Mouse (Mus musculus) layer of hippocampus, adult 11-12 months (tissue): ENCODE results near the gene Cep295.
"Not testable (repeated sequence)": the region's sequence is repeated elsewhere in the genome, so short reads cannot be mapped to it uniquely, and the experiment has no call there.

Experiments used
- DNase-seq: peaks from one replicate; pipeline ENCODE4 v3.0.0; 2022; ENCODE audit warnings: low spot score

The Cep295 gene

DNA sequence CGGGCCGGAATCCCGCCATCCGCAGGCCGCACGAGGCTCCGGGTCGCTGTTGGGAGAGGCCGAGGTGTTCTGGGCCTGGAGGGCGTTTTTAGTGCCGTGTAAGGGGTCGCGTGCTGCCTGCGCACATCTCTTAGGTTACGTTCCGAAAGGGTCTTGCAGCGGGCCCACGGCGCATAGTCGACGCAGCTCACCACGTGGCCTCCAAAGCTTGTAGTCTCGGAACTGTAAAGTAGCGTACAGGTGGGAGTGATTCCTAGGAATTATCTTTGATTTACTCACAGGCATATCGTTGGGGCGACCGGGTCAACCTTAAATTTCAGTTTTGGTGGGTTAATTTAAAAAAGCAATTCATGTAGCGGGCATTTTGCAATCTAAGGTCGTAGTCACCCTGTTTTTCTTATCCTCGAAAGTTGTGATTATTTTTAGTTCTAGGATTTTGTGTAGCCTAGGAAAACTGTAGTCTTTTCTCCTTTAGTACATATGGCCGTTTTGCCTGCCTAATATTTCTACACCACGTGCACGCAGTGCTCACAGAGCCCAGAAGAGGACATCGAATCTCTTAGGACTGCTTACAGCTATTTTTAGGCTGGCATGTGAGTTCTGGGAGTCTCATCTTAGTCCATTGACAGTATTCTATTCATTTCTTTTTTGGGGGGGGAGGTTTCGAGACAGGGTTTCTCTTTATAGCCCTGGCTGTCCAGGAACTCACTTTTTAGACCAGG, 51.0 kb downstream of the Cep295 start, which contains the start of gene 4931406C07Rik:
TSS of gene 4931406C07Rik (minus strand) at position 51 of the 722 bp plus-strand sequence.
- DNase-seq = no peak

DNA sequence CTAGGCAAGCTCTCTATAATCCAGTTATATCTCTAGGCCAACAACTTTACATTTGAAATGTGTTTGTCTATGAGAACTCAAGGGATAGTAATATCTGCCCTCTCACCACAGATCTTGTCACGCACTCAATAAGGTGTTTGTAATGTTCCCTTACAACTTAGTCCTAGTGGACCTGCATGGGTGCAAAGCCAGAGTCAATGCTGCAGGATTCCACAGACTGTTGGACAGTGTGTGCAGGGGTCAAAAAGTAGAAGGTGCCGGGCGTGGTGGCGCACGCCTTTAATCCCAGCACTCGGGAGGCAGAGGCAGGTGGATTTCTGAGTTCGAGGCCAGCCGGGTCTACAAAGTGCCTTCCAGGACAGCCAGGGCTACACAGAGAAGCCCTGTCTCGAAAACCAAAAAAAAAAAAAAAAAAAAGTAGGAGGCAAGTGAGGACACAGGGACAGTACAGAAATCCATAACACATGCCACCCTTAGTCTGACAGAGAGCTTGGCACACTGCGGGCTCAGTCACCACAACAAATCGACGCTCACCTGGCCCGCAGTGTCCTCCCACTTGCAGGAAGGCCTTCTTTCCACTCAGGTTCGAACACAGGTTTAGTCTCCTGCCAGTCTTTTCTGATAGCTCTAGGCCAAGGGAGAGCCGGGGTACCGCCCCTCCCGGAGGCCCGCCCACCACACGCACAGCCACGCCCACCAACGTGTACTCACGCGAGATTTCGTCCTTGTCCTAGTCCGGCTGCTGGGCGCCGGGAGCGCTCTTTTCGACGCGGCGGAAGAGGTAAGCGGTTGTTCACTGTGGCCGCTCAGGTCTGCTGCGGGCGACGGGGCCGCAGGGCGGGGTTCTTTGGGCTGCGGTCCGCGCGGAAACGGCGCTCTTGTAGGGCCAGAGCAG, 51.8 kb downstream of the Cep295 start, which contains the start of gene Taf1d:
TSS of gene Taf1d (plus strand) at position 712 of the 895 bp plus-strand sequence.
- peak; percentile 97 for DNase-seq

DNA sequence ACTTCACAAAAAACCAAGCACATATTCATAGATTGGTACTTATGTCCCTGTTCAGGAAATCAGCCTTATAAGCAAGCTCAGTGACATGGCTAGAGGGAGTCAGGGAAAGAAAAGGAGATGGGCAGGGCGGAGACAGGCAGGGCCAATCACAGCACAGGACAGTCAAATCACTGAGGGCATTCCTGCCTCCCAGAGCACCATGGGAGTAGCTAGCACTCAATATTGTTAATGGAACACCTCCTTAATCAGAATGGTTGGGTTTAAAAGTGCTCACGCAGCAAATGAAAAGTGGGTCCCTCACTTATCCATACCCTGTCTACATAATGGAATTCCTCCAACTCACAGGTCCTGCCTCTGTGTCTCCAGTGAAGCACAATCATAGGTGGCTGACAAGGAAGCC, 54.7 kb downstream of the Cep295 start:
- no peak for DNase-seq

DNA sequence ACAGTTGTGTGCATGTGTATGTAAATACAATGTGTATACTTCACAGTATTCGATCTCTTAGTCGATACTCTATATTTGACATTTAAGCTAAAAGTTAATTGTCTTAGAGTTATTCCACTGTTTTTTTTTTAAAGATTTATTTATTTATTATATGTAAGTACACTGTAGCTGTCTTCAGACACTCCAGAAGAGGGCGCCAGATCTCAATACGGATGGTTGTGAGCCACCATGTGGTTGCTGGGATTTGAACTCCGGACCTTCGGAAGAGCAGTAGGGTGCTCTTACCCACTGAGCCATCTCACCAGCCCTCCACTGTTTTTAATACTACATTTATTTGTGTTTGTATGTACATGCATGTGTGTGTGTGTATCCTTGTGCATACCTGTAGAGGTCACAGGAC, 55.6 kb downstream of the Cep295 start:
- not testable (repeated sequence) for DNase-seq

DNA sequence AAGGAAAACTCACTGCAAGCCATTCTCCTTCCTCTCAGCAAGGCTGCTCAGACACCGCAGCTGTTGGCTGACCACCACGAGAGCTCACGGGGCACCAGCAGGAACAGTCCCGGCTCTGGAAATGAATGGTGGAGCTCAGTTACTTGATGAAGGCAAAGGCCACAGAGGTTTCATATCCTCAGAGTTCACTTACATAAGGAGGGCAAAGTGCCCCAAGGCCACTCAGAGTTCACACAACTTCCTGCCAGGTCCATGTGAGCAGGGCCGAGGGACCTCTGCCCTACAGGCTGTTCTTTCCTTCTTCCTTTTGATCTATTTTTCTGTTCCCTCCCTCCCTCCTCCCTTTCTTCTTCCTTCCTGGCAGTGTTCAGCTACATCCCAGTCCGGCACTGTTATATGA, 56.2 kb downstream of the Cep295 start:
- DNase-seq = peak; percentile 32

DNA sequence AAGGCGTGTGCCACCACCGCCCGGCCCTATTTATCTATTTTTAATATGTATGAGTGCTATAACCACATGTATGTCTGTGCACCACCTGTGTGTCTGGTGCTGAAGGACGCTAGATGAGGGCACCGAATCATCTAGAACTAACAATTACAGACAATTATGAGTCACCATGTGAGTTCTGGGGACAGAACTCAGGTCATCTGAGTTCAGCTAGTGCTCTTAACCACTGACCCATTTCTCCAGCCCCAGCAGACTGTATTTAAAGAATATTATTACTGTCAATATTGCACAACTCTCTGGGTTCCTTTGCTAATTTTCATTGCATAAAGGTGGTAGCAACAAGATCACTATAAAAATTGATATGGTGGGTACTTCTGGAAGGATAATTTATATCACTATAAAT, 57.5 kb downstream of the Cep295 start:
- DNase-seq = no peak

DNA sequence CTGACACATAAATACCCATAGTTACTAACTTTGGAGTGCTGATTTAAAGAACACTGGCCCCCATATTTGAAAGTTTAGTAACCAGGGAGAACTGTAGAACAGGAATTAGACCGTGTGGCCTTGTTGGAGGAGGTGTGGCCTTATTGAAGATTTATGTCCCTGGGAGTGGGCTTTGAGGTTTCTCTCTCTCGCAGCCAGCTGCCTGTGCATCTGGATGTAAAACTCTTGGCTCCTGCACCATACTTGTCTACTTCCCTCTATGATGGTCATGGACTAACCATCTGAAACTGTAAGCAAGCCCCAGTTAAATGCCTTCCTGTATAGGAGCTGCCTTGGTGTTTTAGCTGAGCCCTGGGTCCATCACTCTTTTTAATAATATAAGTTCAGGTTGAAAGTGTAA, 59.1 kb downstream of the Cep295 start:
- DNase-seq = no peak

DNA sequence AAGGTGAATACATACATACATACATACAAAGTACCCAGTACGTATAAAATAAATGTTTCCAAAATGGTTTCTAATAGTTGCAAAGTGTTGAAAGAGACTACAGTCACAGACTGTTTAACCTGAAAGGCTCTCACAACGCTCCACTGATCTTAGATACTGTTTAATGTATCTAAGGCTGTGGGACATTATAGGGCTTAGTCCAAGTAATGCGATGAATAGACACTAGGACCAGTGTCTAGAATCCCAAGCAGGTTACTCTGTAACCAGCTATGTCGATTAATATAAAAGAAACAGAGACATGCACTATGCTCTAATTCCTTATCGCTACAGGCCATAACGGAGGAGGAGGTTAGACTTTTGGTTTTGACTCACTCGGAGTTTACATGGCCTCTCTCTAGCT, 60.5 kb downstream of the Cep295 start:
- DNase-seq = no peak

DNA sequence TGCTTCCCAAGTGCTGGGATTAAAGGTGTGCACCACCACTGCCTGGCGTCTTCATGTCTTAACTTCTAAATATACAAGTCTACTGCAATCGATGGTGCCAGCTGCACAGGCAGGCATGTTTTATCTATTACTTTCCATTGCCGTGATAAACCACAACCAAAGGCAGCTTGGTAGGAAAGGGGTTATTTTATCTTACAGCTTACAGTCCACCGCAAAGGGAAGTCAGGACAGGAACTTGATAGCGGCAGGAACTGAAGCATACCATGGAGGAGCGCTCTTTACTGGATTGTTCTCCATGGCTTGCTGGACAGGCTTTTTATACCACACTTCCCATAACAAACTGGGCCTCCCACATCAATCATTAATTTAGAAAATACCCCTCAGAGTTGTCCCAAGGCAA, 68.3 kb downstream of the Cep295 start:
- DNase-seq = no peak

DNA sequence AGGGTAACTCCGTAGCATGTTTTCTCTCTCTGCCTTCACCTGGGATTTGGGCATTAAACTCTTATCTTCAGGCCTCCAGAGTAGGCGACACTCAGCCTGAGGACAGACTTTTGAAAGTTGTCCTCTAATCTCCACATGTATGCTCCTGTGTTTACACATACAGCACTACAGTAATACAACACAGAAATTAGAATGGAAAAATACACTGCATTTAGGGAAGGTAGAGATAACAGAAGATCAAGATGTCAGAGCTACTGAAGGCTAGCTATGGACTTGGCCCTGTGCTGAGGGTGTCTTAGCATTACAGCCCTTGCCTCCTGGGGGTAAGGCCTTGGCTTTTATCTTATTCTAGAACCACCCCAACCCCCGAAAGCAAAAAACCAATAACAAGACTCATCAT, 69.2 kb downstream of the Cep295 start:
- DNase-seq = no peak

DNA sequence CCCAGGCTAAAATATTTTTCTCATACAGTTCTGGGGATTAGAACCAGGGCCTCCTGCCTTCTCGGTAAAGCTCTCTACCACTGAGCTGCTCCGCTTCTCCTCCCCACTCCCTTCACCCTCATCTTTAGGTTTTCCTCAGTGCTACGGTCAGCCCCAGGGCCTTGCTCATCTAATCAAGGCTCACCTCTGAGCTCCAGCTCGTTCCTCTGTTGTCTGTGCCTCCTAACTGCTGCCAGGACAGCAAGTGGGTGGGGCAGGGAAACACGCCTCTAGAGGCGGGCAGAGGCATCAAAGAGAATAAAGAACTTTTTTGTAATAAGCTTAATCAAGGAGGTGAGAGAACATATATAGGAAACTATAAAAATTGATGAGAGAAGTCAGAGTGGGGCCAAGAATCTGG, 69.7 kb downstream of the Cep295 start:
- DNase-seq = no peak

DNA sequence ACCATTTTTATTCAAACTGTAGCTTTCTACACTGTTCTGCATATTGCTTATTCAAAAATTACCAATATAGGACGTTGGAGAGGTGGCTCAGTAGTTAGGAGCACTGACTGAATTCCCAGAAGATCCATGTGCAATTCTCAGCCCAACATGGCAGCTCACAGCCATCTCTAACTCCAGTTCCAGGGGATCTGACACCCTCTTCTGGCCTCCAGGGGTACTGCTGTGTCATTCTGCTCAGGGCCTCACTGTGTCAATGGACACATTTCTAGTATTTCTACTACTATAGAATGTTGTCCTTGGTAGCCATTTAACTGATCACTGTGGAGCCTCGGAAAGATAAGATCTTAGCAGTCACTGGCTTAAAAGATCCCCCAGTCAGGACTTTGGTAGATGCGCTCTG, 72.1 kb downstream of the Cep295 start:
- no peak for DNase-seq

DNA sequence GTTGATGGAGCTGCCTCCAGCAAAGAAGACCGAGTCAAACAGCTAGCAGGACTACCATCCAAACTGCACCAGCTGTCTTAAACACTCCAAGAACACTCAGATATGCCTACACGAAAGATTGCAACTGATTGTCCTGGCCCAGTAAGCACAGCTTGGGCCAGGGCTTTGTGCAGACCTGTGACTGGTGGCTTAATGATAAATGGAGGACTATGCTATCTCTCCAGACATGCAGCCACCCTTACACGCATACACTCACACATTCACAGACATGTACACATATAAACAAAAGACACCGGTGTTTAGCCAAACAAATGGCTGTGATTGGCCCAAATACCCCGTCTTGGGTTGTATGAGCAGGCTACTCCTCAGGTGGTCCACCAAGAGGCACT, 77.1 kb downstream of the Cep295 start:
- DNase-seq = no peak

DNA sequence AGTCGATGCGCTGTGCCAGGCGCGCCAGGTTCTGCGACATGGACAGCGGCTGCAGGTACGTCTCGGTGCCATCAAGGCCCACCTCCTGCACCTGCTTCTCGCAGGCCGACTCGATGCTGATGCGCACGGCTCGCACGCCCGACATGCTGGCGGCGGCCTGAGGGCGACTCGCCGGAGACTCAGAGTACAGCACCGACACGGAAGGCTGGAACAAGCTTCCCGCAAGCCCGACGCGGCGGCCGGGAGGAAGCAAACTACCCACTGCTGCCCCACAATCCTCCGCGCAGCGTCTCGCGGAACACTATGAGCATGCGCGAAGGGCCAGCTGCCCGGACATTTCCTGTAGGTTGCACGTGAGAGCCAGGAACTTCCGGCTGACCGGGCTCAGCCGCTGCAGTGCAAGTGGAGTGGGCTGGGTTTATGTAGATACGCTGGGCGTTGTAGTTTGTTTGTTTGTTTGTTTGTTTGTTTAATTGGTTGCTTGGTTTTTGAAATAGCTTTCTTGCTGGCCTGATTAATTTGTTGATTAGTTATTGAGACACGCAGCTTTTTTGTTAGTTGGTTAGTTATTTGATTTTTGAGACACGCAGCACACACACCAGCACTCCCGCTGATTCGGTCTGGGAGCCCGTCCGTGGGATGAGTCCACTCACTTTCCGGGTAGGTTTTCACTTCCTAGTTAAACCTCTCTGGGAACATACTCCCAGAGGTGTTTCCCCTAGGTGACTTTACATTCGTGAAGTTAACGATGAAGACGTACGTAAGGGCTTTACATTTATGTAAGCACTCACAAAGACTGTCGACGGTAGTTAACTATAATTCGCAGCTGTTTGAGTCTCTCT, 77.7 kb downstream of the Cep295 start, which contains the start of gene Med17:
TSS of gene Med17 (minus strand) at position 283 of the 842 bp plus-strand sequence.
- peak; percentile 93 for DNase-seq

DNA sequence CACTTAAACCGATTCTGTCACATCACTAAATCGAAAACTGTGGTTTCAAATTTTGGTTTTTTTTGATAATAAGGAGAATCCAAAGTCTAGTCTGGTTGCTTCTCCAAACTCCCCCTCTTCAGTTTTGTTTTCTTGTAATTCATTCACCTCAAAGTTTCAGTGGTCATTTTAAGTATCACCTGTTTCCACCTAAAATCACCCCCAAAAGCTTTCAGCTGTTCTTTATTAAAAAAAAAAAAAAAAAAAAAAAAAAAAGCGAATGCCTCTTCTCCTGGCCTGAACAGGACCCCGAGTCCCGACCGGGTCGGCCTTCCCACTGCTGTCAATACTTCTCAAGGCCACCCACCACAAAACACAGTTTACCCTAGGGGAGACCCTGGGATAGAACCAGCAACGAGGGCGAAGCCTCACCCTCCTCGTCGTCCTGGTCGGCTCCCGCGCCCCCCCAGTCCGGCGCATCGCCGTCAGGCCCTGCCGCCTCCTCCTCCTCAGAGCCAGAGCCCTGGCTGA, 78.4 kb downstream of the Cep295 start:
- no peak for DNase-seq

DNA sequence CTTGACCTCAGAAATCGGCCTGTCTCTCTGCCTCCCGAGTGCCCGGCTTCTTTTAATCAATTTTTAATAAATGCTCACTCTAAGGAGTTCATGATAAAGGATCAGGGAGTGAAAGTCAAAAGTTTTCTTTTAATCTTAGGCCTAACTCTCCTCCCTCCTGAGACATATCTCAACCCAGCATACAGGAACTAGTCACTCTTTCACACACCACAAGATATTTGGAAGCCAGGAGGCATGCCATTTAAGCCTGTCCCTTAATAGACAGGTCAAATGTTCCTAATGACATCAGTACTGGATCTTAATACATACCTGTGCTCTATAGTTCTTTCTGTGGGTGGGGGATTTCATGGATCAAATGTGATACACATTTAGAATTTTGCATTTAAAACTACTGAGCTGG, 79.2 kb downstream of the Cep295 start:
- no peak for DNase-seq

DNA sequence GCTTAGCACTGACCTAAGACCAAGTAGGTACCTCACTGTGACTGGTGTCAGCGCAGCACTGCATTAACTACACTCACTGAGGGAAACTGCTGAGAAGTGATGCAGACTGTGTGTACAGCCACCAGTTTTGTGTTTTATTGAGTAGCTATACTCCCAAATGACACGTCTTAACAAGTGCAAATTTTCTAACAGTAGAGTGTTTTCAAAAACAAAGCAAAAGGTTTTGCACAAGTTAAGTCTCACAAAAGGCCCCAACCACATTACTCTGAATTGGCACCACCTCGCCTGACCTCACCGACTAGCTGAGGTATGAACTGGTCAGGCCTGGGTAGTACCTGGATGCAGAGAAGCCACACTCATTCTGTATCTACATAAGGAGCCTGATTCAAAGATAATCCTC, 80.7 kb downstream of the Cep295 start:
- no peak for DNase-seq

DNA sequence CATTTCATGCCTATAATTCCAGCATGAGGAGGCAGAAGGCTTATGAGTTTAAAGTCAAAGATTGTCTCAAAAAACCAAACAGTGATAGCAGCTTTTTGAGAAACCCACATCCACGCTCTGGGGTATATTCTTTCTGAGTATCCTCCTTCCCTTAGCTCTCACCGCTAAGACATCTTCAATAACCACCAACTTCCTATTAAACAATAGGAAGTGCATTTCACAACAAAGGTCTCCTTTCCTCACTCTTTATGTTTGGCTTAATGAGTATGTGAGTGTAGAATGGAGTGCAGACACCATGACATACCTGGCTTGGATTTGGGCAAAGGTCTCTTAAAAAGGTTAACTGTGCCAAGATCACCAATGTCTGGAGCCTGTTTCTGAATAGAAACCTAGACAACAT, 83.6 kb downstream of the Cep295 start:
- no peak for DNase-seq
